Mouse (Mus musculus) intestine, postnatal 0 days (tissue): Measurements from ENCODE around the gene Dtnb. TPM values are rescaled to one million over a fixed set of nuclear protein-coding genes. Genes with fewer than 3 reads are reported as not detected.

ENCODE experiments used
- ATAC-seq: fragments of 200-750 bp; cut with Nextera tagmentation; 2 replicates; pipeline ENCODE4 v1.8.0; 2017; ENCODE audit warnings: mild to moderate bottlenecking, moderate TSS enrichment, moderate library complexity
- H3K27ac ChIP-seq: fragments of 300-500 bp; sonication (generic); 2 replicates; pipeline ENCODE4 v1.5.1; 2014; ENCODE audit warnings: mild to moderate bottlenecking, low read depth, low read length, moderate library complexity
- H3K27me3 ChIP-seq: fragments of 300-500 bp; sonication (generic); replicated peaks from 2 replicates; pipeline ENCODE4 v1.6.1; 2014; ENCODE audit warnings: low read length, mixed read lengths; ENCODE audit not compliant: control insufficient read depth, insufficient read depth
- H3K36me3 ChIP-seq: fragments of 300-500 bp; sonication (generic); 2 replicates; pipeline ENCODE4 v1.6.1; 2014; ENCODE audit warnings: mild to moderate bottlenecking, moderate library complexity; ENCODE audit not compliant: control insufficient read depth, insufficient read depth
- H3K4me1 ChIP-seq: fragments of 300-500 bp; sonication (generic); replicated peaks from 2 replicates; pipeline ENCODE4 v1.6.1; 2014; ENCODE audit warnings: antibody characterized with exemption, low read length, mixed read lengths; ENCODE audit not compliant: control insufficient read depth, insufficient read depth
- H3K4me2 ChIP-seq: fragments of 300-500 bp; sonication (generic); replicated peaks from 2 replicates; pipeline ENCODE4 v1.6.1; 2014; ENCODE audit warnings: low read depth, mild to moderate bottlenecking, moderate library complexity
- H3K4me3 ChIP-seq: fragments of 300-500 bp; sonication (generic); 2 replicates; pipeline ENCODE4 v1.5.1; 2014; ENCODE audit warnings: low read depth, low read length
- H3K9ac ChIP-seq: fragments of 300-500 bp; sonication (generic); 2 replicates; pipeline ENCODE4 v1.6.1; 2014; ENCODE audit warnings: mild to moderate bottlenecking, low read depth, low read length
- H3K9me3 ChIP-seq: fragments of 300-500 bp; sonication (generic); 2 replicates; pipeline ENCODE4 v1.6.1; 2016; ENCODE audit warnings: mixed run types; ENCODE audit not compliant: control insufficient read depth
- CTCF ChIP-seq: sonication (generic); IDR thresholded peaks from 2 replicates; pipeline ENCODE4 v1.5.1; 2016; ENCODE audit warnings: low read depth, mild to moderate bottlenecking, control low read depth, antibody characterized with exemption, moderate library complexity
- WGBS: fragments of 180-500 bp; shearing (Covaris S2); extraction: QIAGEN DNeasy Blood & Tissue Kit; methylation state at CpG from one replicate; pipeline ENCODE4 v1.1.7; 2014; 5-methylcytosine and 5-hydroxymethylcytosine counted together
- polyA plus RNA-seq: library from polyadenylated mRNA; unstranded; fragments of >200 nt; fragmentation: Nextera tagmentation; extraction: Ambion mirVana; gene quantifications from 2 replicates; pipeline ENCODE4 v1.2.1, GENCODE M21; 2015

Gene Dtnb
- polyA plus RNA-seq, 1 experiment from 2014 or later, result 9.8 TPM

GRCm38 (mm10) chr12:3568461-3568991, 3.7 kb upstream of the Dtnb start:
- no peak for ATAC-seq
- 71% methylated on average over 5 of the region's 5 CpGs for WGBS
- Histone ChIP-seq H3K4me1 (no peaks in the 10 kb centered on the region), H3K27ac (no peak overlapping the region), H3K4me3 (no peak overlapping the region), H3K4me2 (no peak overlapping the region), H3K9me3 (no peaks in the 10 kb centered on the region), H3K36me3 (no peaks in the 10 kb centered on the region), H3K27me3 (no peaks in the 10 kb centered on the region; the same call in 1 of the 2 replicates), H3K9ac (no peak overlapping the region)
- no peak for TF ChIP-seq CTCF

- Histone ChIP-seq H3K9me3 (no peaks in the 10 kb centered on the region), H3K27me3 (no peaks in the 10 kb centered on the region; the same call in 1 of the 2 replicates), H3K4me2 (no peak overlapping the region), H3K4me1 (no peaks in the 10 kb centered on the region), H3K36me3 (no peaks in the 10 kb centered on the region), H3K9ac (no peak overlapping the region), H3K4me3 (no peak overlapping the region), H3K27ac (no peak overlapping the region)
- no peak for TF ChIP-seq CTCF
- no peak for ATAC-seq
- 75% methylated on average over 4 of the region's 4 CpGs for WGBS
Measured at GRCm38 (mm10) chr12:3570711-3571400, 1.3 kb upstream of the Dtnb start.

- peak overlapping the region; percentile 85 for H3K9ac ChIP-seq
- peak overlapping the region; percentile 81 for H3K27ac ChIP-seq
- ATAC-seq, result peak; percentile 69
- no peaks in the 10 kb centered on the region; the same call in 1 of the 2 replicates for H3K27me3 ChIP-seq
- no peaks in the 10 kb centered on the region for H3K9me3 ChIP-seq
- H3K4me1 ChIP-seq, result no peaks in the 10 kb centered on the region
- 1% methylated on average over 49 of the region's 53 CpGs for WGBS
- TF ChIP-seq CTCF, result no peak
- peak overlapping the region; percentile 94 for H3K4me3 ChIP-seq
- peak overlapping the region; percentile 92 for H3K4me2 ChIP-seq
- H3K36me3 ChIP-seq, result no peaks in the 10 kb centered on the region
Measured at GRCm38 (mm10) chr12:3572581-3573397, 608 bp downstream of the Dtnb start.

GRCm38 (mm10) chr12:3573410-3573809, 1.2 kb downstream of the Dtnb start:
- Histone ChIP-seq H3K9ac (no peak overlapping the region), H3K4me2 (peak overlapping the region; percentile 92), H3K36me3 (no peaks in the 10 kb centered on the region), H3K9me3 (no peaks in the 10 kb centered on the region), H3K4me3 (peak overlapping the region; percentile 94), H3K27ac (no peak overlapping the region), H3K27me3 (no peaks in the 10 kb centered on the region; the same call in 1 of the 2 replicates), H3K4me1 (no peaks in the 10 kb centered on the region)
- no peak for ATAC-seq
- WGBS, result 43% methylated on average over 6 of the region's 6 CpGs
- TF ChIP-seq CTCF, result no peak

GRCm38 (mm10) chr12:3574670-3575069, 2.5 kb downstream of the Dtnb start:
- WGBS, result 92% methylated on average over 4 of the region's 4 CpGs
- no peak for ATAC-seq
- H3K9me3 ChIP-seq, result no peaks in the 10 kb centered on the region
- no peaks in the 10 kb centered on the region for H3K4me1 ChIP-seq
- no peaks in the 10 kb centered on the region for H3K36me3 ChIP-seq
- H3K4me3 ChIP-seq, result no peak overlapping the region
- TF ChIP-seq CTCF, result peak; percentile 23; the same call in 1 of the 2 replicates
- H3K27me3 ChIP-seq, result no peaks in the 10 kb centered on the region; the same call in 1 of the 2 replicates
- H3K27ac ChIP-seq, result no peak overlapping the region
- H3K4me2 ChIP-seq, result no peak overlapping the region
- H3K9ac ChIP-seq, result no peak overlapping the region

- H3K9me3 ChIP-seq, result no peaks in the 10 kb centered on the region
- H3K9ac ChIP-seq, result no peak overlapping the region
- TF ChIP-seq CTCF, result no peak
- no peak overlapping the region for H3K27ac ChIP-seq
- ATAC-seq, result no peak
- H3K4me1 ChIP-seq, result no peaks in the 10 kb centered on the region
- H3K36me3 ChIP-seq, result no peaks in the 10 kb centered on the region
- 65% methylated on average over 2 of the region's 2 CpGs for WGBS
- H3K4me2 ChIP-seq, result no peak overlapping the region
- H3K27me3 ChIP-seq, result no peaks in the 10 kb centered on the region
- H3K4me3 ChIP-seq, result no peak overlapping the region
Measured at GRCm38 (mm10) chr12:3579958-3580530, 7.9 kb downstream of the Dtnb start.
